Mouse (Mus musculus) CD4-positive naive resting alpha-beta T cell, adult 57 days (primary cell): ENCODE measurements around the gene Pgf. TPM values are rescaled to one million over a fixed set of nuclear protein-coding genes. Genes with fewer than 3 reads are reported as not detected.

Experiments
- total RNA-seq: library from RNA; stranded (reverse); gene quantifications from one replicate; pipeline ENCODE4 v1.2.4, GENCODE M21; 2023

The Pgf gene
- not detected for total RNA-seq

GRCm38 (mm10) chr12:85177740-85178239, at the start of gene Pgf:
Gene Pgf (minus strand): TSS chr12:85177790.

GRCm38 (mm10) chr12:85219236-85219904, 41.8 kb upstream of the Pgf start, which contains the start of gene Eif2b2:
Gene Eif2b2 (plus strand): TSS chr12:85219481.

GRCm38 (mm10) chr12:85151002-85151774, 26.4 kb downstream of the Pgf start, which contains the start of gene Rps6kl1:
Gene Rps6kl1 (minus strand): TSS chr12:85151264.

Other genes starting within 250 kb of the Pgf start
- gene Fcf1, start 206.9 kb downstream of the Pgf start, total RNA-seq, result 78.5 TPM
- gene Arel1, start 206.9 kb downstream of the Pgf start, total RNA-seq, result 38.0 TPM
- 91.6 TPM for gene Ylpm1, start 181.5 kb downstream of the Pgf start, total RNA-seq
- 3.1 TPM for gene Prox2, start 67.0 kb downstream of the Pgf start, total RNA-seq
- 183 TPM for gene Dlst, start 67.0 kb downstream of the Pgf start, total RNA-seq
- gene Rps6kl1, start 26.5 kb downstream of the Pgf start, total RNA-seq, result 5.9 TPM
- gene Eif2b2, start 41.7 kb upstream of the Pgf start, total RNA-seq, result 110 TPM
- gene Mlh3, start 92.8 kb upstream of the Pgf start, total RNA-seq, result 19.5 TPM
- gene Acyp1, start 110.6 kb upstream of the Pgf start, total RNA-seq, result 25.9 TPM
- gene Zc2hc1c, start 110.8 kb upstream of the Pgf start, total RNA-seq, result not detected
- gene Nek9, start 161.6 kb upstream of the Pgf start, total RNA-seq, result 52.7 TPM
- gene Tmed10, start 197.1 kb upstream of the Pgf start, total RNA-seq, result 155 TPM